Mouse (Mus musculus): ENCODE data around the gene Dner.

Gene Dner

GRCm38 (mm10) chr1:84695517-84696411 is at the start of gene Dner:
Gene Dner (minus strand): TSS chr1:84696221.
- DNase-seq (ENCODE audit: low spot score in 2 of 2) = peak; percentile 12 to 33

GRCm38 (mm10) chr1:84742156-84742555 is 46.1 kb upstream of the Dner start:
- DNase-seq (ENCODE audit: low spot score in 2 of 2) = no peak

DNA sequence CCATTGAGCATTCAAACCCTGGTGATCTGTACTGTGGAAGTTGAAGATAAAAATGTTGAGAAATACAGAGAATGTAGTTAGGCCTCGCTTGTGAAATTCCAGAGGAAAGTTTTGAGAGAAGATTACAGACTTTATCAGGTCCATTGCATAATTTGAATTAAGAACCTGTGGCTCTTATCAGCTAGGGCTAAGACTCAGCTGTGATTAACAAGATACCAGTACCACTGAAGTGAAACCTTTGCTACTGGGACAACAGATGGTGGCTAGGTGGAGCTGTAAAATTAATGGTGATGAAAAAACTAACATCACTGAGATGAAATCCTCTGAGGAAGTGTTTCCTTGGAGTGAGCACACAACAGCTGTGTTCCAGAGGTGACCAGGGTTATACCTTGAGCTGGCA is 44.1 kb upstream of the Dner start:
- DNase-seq (ENCODE audit: low spot score in 2 of 2) = no peak

DNA sequence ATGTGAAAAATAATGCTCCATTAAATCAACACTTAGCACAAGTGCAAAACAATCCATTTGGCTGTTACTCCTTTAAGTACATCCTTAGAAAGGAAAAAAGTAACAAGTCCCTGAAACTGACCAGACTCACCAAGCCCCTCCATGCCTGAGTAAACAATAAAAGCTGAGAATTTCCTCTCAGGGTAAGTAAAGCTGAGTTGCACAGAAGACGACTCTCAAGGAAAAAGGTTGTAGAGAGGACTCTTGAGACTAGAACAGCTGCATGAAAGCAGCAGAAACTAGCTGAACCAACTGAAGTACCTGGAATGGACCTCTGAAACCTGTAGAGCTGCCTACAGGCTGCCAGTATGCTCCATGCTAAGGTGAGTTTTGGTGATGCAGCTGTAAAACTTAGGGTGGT is 41.1 kb upstream of the Dner start:
- DNase-seq (ENCODE audit: low spot score in 2 of 2) = no peak

GRCm38 (mm10) chr1:84733799-84734198 is 37.8 kb upstream of the Dner start:
- DNase-seq (ENCODE audit: low spot score in 2 of 2) = no peak

GRCm38 (mm10) chr1:84731763-84732162 is 35.7 kb upstream of the Dner start:
- no peak for DNase-seq (ENCODE audit: low spot score in 2 of 2)

DNA sequence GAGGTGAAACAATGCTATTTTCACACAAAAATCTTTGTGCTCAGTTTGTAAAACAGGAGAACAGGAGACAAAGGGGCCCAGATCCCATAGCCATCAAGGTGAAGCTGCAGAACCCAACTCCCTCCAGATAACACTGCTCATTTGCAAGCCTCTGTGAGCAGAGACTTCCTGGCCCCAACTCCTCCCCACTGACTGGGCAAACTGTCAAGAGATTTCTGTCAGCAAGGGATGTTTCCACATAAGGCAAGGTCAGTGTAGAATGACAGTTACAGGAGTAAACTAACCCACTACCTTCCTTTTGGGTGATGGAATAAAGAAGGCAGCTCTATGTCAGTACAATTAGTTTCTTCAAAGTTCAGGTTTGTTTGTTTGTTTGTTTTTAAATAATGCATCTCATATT is 26.8 kb upstream of the Dner start:
- DNase-seq (ENCODE audit: low spot score in 2 of 2) = no peak

DNA sequence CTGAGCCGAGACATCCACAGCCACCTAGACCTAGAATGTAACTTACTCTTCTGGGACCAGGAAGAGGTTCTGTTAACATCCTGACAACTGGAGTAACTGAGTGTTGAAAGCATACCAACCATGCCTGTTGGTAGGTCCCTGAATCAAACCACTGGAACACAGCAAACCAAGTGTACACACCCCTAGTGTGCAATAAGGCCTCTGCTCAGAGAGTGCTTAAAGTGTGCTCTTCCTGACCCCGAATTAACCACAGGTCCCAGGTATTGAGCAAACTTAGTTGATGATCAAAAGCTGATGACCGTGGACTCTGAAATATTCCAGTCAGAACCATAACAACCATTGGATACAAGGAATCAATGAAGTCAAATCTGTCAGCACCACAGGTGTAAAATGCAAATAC is 26.4 kb upstream of the Dner start:
- DNase-seq (ENCODE audit: low spot score in 2 of 2) = no peak

DNA sequence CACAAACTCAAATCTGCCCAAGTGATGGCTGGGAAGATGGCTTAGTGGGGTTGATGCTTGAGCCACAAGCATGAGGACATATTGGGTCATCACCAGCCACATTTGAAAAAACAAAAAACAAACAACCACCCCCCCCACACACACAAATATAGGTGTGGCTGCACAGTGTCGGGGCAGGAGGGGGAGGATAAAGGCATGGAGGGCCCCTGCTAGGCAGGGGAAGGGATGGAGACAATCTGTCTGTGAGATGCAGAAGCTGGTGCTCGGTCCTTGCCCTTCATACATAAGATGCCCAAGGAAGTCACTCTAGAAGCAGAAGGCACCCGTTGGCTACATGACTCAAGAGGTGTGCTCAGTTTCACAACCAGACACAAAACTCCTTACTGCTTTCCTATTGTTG is 25.9 kb upstream of the Dner start:
- no peak for DNase-seq (ENCODE audit: low spot score in 2 of 2)

DNA sequence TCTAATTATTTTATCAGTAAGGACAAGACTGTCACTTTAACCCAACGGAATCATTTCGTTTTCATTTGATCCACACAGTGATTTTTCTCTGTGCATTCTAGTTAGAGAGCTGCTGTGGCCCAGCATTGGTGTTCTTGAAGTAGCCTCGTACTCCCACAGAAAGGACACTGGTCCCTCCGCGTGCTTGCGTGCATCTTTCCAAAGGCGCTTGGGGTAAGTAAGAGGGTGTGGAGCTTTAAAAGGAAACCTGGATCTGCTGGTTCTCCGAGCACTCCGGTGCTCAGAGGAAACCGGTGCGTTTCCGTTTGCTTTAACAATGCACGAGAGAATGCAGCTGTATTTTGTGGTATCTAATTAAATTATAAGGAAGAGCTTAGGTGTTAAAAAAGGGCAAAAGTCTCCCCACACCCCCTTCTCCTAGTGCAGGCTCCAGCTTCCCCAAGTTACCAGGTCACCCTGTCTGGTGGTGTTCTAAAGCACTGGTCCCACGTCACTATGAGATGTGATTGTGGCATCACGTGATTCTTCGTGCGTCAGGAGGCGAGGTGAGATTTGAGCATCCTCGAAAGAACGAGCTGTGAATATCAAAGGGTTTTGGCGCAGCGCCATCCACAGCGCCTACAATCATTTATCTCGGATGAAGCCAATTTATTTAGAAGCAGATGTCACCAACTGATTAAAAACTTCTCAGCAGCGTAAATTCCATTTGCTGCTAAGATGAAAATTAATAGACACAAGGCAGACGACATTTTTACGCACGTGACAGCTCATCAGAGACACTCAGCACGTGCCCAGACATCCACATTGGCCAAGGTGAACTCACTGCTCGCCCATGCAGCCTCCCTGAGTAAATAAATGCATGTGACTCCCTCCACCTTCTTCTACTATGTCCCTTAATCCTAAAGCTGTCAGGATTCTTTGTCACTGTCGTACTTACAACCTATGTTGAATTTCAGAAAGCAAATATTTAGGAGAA is 14.1 kb upstream of the Dner start:
- DNase-seq (ENCODE audit: low spot score in 2 of 2) = no peak

DNA sequence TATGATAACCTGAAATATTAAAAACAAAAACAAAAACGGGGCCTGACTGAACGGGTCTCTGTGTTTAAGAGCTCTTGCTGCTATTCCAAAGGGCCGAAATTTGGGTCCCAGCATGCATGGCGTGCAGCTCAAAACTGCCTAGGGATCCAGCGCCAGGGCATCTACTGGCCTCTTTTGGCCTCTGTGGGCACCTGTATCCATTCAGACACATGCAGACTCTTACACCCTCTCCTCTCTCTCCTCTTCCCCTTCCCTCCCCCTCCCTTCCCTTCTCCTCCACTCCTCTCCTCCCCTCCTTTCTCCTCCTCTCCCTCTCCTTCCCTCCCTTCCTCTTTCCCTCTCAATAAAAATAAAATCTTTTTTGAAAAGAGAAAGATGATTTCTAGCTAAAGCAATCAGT is 13.4 kb upstream of the Dner start:
- no peak for DNase-seq (ENCODE audit: low spot score in 2 of 2)

DNA sequence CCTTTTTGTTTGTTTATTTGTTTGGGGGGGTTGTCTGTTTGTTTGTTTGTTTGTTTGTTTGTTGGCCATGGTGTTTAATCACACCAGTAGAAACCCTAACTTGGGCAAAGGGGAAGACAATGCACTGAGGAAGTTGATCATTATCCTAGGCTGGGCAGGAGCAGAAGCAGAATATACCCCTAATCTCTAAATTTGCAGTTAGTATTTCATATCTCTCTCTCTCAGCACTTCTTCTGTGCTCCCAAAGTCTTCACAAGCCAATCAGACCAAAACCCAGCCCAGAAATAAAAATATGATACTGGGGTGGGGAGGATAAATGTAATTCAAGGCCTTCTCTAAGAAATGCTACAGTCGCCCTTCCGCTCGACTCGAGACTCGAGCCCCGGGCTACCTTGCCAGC is 4.2 kb upstream of the Dner start:
- DNase-seq (ENCODE audit: low spot score in 2 of 2) = no peak

DNA sequence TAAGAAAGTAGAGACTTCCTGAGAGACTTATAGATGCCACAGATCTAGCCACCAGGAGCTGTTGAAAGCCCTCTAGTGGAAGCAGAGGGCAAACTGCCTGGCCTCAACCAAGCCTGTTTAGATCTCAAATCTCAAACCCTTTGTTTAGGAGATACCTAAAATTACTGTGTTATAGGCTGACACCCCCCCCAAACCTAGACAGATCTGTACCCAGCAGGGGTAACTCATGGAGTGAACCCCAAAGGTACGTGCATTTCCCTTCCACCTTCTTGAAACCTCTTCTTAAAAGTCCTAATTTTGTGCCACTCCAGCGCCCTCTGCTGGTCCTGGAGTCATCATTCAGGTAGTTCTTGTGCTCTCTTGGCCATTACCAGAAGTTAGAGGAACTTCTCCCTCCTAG is 1.1 kb upstream of the Dner start:
- peak in 1 of 2 experiments; percentile 9 for DNase-seq (ENCODE audit: low spot score in 2 of 2)

GRCm38 (mm10) chr1:84694688-84695474 is 1.1 kb downstream of the Dner start:
- no peak for DNase-seq (ENCODE audit: low spot score in 2 of 2)

DNA sequence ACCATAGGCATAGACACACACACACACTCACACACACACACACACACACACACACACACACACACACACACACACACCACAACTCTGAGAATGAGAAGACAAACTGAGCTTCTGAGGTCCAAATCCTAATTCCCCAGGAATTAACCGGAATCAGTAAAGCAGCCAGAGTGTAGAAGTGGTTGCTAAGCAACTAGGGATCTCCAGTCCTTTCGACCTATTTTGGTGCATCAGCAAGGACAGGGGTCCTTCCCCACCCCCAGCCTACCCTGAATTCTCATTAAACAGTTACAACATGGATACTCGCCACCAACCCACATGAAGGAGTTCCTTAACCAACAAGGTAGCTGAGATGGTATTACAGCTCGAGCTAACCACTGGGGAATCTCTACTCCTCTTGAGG is 18.1 kb downstream of the Dner start:
- no peak for DNase-seq (ENCODE audit: low spot score in 2 of 2)

DNA sequence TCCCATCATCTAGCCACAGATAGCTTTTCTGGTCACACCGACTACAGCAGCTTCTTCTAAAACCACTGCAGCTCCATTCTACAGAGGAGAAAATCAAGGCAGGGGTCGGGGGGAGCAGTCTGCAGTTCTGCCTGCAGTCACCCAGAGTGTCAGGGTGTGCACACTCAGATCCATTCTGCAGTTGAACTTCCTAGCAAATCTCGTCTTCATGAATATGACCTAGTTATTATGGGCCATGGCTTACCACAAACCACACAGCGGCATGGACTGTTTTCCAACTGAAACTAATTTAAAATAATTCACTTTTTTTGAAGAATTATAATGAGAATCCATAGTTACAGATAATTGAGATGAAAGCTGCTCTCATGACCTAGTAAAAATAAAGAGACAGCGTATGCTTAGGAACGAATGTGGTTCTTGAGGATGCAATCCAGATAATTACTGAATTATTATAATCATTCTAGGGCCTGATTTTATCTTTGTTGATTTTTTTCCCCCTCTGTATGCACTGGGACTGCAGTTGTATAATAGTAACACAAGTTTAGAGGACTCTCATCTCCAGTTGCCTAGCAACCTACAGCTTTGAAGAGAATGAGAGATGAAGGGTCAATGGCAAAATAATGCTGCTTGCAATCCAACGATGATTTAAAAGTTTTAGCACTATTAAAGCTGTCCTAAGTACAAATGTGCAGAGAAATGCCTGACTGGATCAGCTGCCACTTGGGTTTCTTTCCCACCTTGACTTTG is 27.7 kb downstream of the Dner start:
- DNase-seq (ENCODE audit: low spot score in 2 of 2) = no peak

- DNase-seq (ENCODE audit: low spot score in 2 of 2) = no peak
Measured at GRCm38 (mm10) chr1:84667660-84668059, 28.4 kb downstream of the Dner start.

DNA sequence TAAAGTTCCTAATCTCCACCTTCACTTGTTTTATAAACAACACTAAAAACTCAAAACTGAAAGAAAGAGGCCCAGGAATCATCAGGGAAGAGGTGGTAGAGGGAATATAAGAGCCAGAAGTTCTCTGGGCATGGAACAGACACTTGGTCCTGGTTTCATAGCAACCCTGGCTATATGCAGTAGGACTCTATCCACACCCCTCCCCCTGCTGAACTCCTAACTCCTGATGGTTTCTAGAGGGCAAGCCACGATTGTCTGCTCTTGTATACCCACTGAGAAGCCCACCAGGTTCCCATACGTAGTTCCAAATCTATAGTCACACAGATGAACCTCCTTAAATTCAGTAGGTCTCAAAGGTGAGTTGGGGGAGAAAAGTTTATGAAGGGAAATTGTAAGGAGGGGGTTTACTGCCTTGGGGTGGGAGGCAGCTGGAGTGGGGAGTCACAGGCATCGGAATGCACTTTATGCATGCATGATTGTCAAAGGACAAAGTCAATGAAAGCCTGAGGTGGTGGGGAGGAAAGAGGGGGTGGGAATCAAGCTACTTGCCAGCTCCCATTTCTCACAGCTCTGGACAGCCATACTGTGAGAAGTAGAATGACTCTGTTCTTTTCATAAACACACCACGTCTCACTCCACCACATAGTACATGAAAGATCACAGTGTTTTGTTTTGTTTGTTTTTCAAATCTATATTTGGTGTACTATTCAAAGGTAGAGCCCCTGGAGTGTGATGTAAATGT is 31.5 kb downstream of the Dner start:
- DNase-seq (ENCODE audit: low spot score in 2 of 2) = no peak

- DNase-seq (ENCODE audit: low spot score in 2 of 2) = no peak
Measured at GRCm38 (mm10) chr1:84646781-84647180, 49.2 kb downstream of the Dner start.

DNA sequence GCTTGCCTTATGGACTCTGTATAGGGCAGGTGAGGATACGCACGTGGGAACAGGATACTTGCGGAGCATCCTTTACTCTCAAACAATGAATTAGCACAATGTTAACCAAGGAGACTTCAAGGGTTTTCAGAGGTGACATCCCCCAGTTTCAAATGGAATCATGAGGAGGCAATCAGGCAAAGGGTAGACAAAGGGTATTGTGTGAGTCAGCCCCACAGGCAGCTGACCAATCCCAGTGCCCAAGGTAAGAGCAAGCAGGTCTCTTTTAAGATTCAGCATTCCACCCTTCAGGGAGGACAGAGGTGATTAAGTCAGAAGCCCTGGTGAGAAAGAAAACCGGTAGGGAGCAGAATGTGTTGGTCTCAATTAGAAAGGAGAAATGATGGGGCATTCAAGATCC is 55.6 kb downstream of the Dner start:
- no peak for DNase-seq (ENCODE audit: low spot score in 2 of 2)

All from thymus, postnatal 10 days (tissue).